Mouse (Mus musculus): ENCODE data around the gene Zfp207.

DNA sequence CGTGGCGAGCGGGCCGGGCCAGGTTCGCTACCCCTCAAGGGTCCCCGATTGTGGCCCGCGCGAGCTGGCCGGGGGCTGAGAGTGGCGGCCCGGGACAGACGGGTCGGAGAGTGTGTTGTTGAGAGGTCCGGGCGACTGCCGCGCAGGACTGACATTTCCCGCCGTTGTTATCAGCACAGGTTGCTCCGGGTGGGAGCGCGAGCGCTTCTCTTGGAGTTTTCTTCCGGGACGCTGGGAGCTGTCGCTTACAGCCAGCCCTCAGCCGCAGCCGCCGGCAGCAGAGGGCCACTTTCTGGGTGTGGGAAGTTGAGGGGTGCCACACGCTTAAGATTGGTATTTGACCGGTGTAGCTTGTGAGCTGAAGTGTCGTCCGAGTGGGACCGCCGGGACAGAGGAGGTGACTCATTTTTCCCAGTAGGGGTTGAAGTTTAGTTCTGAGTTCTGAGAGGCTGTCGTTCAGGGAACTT lies 46.0 kb downstream of the Zfp207 start:
- TF ChIP-seq SIN3A (IDR thresholded peaks at IDR 0.05; ENCODE audit: low read length) = 0 out of 2 replicates have a peak, but pooled peaks have one; percentile 58
- peak in 1 of 2 experiments; percentile 5; a peak in 1 of 4 replicates for TF ChIP-seq EP300 (IDR thresholded peaks at IDR 0.05; ENCODE audit: low read depth in 1 of 2, low read length in 2 of 2)
- TF ChIP-seq TCF12 (IDR thresholded peaks at IDR 0.05; ENCODE audit: low read depth, low read length) = no peak
- no peak for TF ChIP-seq MEF2A (IDR thresholded peaks at IDR 0.05; ENCODE audit: extremely low read depth, insufficient replicate concordance, low read depth, low read length, poor library complexity, severe bottlenecking)
- no peak for TF ChIP-seq ZC3H11A (IDR thresholded peaks at IDR 0.05; ENCODE audit: low read depth, low read length)
- TF ChIP-seq CTCF (IDR thresholded peaks at IDR 0.05 in 2 of 3, conservative IDR thresholded peaks at IDR 0.05 in 1 of 3; ENCODE audit: control insufficient read depth in 1 of 3, insufficient read depth in 1 of 3, low read depth in 2 of 3, low read length in 3 of 3, poor library complexity in 1 of 3, severe bottlenecking in 1 of 3) = no peak
- peak; percentile 84; the same call in 1 of the 2 replicates for TF ChIP-seq UBTF (IDR thresholded peaks at IDR 0.05; ENCODE audit: borderline replicate concordance, insufficient read depth, low read depth, low read length)
- peak; percentile 24; the same call in 1 of the 2 replicates for TF ChIP-seq RCOR1 (IDR thresholded peaks at IDR 0.05; ENCODE audit: low read depth, low read length)
- no peak for TF ChIP-seq MAFK (IDR thresholded peaks at IDR 0.05; ENCODE audit: borderline replicate concordance, low read depth, low read length)
- TF ChIP-seq ZMIZ1 (IDR thresholded peaks at IDR 0.05; ENCODE audit: low read depth, low read length) = no peak

All from MEL (cell line).